Mouse (Mus musculus) c-Kit-negative CD71-positive TER-119-positive erythroid progenitor cells, embryonic 14.5 days (primary cell): ENCODE measurements around the gene Pdgfa.

Experiments
- DNase-seq: peaks from one replicate; pipeline ENCODE4 v3.0.0-alpha.2; 2013; ENCODE audit warnings: low read depth, low spot score

Pdgfa gene

GRCm38 (mm10) chr5:138997171-138997788 is at the start of gene Pdgfa:
TSS of gene Pdgfa (minus strand) at chr5:138997370.
- no peak for DNase-seq

- no peak for DNase-seq
Measured at GRCm38 (mm10) chr5:139046636-139047035, 49.5 kb upstream of the Pdgfa start.

DNA sequence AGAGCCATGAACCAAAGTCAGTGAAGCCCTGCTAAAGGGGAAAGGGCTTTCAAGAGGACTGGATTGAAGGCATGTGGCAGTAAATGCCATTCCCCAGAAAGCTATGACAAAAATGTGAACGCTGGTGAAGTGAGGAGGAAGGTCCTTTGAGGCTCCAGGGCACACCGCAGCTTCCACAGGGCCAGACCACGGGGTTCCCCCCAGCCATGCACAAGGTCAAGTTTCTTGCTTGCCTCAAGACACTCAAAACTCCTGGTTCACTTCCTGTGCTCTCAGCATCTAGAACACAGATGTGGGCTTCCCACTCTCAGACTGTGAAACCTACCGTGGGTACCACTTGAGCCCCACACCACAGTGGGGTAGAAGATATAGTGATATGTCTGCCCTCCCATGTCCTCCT is 46.4 kb upstream of the Pdgfa start:
- no peak for DNase-seq

DNA sequence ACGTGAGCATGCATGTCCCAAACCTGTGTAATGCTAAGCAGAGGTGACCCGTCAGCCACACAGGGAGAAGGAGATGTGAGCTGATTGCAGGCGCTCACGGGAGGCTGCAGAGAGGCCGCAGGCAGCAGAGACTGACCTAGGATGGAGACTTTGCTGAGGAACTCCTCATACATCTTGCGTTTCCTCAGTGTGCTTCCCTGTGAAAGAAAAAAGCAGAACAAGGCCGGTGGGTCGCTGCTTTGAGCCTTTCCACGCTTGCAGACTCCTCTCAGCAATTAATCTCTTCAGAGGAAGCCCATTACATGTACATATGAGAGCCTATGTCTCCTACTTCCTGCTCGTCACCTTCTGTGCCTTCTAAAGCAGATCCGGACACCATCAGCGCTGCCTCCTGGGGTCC is 45.1 kb upstream of the Pdgfa start:
- DNase-seq, result no peak

DNA sequence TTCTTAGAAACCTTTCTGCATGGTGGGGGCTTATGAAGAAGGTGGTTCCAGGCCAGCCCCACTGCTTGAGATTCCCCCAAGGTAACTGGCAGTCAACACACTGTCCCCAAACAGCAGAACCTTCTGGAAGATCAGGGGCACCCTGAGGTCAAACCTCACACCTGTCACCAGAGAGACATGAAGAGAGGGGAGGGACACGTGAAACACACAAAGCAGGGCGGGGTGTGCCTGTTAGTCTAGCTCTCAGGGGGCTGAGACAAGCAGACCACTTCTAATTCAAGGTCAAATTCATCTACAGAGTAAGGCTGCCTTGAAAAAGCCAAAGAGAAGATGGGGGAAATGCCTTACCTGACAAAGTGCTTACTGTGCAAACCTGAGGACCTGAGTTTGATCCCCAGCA is 38.0 kb upstream of the Pdgfa start:
- DNase-seq, result no peak

- DNase-seq, result no peak
Measured at GRCm38 (mm10) chr5:139034746-139035145, 37.6 kb upstream of the Pdgfa start.

- no peak for DNase-seq
Measured at GRCm38 (mm10) chr5:139033406-139034317, 36.5 kb upstream of the Pdgfa start.

GRCm38 (mm10) chr5:139027603-139028002 is 30.4 kb upstream of the Pdgfa start:
- DNase-seq, result no peak

GRCm38 (mm10) chr5:139024351-139025105 is 27.4 kb upstream of the Pdgfa start:
- no peak for DNase-seq

GRCm38 (mm10) chr5:139020595-139020994 is 23.4 kb upstream of the Pdgfa start:
- no peak for DNase-seq

DNA sequence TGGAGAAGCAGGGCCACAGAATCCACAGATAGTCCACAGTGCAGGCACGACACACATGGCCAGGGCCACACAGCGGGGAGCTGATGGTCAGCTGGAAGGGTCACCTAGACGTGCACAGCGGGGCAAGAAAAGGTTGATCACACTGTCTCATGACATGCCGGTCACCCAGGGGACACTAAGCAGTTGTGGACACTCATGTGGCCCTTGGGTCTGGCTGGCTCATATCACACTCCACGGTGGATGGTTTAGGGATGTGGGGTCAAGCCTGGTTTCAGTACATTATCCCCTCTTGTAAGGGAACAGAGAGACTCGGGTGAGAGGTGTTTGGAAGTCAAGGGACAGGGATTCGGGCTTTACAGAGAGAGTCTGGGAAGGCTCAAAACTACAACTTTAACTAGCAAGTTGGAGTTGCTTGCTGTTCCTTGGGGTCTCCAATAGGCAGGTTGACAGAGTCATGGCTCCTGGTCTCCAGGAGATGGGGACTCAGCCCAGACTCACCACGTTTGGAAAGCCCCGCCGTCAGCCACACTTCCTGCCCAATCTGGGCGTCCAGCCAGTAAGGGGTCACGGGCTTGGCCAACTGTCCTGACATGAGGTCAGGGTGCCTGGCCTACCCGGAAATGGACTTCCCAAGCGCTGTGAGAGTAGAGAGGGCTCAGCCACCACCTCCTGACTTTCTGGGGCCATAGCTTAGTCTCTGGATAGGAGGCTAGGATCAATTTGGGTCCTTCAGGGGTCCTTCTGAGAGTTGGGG is 20.4 kb upstream of the Pdgfa start:
- no peak for DNase-seq

- DNase-seq, result no peak
Measured at GRCm38 (mm10) chr5:139015097-139015496, 17.9 kb upstream of the Pdgfa start.

GRCm38 (mm10) chr5:139010649-139011048 is 13.5 kb upstream of the Pdgfa start:
- no peak for DNase-seq

DNA sequence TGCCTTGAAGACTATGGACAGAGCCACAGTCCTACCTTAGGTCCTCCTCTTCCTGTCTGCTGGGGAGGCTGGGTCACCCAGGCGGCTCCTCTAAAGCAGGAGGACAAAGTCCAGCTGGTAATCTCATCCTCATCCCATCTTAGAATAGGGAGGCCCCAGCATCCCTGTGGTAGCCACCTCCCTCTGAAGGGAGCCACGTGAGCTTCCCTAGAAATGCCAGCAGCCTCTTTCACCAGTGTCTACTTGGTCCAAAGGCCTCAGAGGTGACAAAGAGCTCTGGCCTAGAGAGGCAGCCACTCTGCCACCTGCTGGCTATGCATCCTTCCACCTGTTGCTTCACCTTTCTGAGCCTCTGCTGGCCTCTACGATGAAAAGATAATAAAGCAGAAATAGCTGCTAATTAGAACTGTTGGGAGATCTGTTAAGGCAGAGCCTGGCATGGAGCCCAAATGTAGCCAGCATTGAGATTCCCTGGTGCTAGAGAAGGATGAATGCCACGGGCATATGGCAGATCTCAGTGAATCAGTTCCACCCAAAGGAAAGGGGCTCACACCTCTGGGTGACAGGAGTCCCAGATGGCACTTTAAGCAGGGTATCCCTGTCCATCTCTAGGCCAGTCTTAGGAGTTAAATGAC is 10.1 kb upstream of the Pdgfa start:
- no peak for DNase-seq

DNA sequence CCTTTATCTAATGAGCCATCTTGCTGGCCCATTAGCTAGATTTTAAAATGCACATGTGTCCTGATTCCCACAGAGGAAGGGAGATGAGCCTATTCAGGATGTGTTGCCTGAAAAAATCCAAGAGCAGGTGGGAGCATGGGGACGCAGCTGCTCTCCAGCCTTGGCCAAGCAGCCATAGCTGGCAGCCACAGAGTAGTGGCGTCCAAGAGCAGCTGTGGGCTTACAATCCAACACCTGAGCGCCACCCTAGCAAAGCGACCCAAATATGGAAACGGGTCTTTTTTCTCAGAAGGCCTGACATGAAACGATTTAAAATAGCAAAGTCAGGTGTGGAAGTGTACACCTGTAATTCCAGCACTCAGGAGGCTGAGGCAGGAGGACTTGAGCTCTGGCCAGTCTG is 7.4 kb upstream of the Pdgfa start:
- no peak for DNase-seq

DNA sequence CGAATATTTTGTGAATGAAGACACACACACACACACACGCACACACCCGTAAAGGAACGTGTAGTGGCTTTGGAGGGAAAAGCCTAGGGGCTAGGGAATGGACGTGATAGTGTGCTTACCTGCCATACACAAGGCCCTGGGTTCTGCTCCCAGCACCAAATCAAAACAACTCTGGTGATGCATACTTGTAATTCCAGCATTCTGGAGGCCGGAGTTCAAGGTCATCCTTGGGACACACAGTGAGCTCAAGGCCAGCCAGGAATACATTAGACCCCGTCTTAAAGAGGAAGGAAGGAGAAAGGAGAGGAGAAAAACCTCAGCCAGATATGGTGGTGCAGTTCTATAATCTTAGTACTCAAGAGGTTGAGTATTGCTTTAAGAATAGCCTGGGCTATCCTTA is 2.5 kb upstream of the Pdgfa start:
- DNase-seq, result no peak

DNA sequence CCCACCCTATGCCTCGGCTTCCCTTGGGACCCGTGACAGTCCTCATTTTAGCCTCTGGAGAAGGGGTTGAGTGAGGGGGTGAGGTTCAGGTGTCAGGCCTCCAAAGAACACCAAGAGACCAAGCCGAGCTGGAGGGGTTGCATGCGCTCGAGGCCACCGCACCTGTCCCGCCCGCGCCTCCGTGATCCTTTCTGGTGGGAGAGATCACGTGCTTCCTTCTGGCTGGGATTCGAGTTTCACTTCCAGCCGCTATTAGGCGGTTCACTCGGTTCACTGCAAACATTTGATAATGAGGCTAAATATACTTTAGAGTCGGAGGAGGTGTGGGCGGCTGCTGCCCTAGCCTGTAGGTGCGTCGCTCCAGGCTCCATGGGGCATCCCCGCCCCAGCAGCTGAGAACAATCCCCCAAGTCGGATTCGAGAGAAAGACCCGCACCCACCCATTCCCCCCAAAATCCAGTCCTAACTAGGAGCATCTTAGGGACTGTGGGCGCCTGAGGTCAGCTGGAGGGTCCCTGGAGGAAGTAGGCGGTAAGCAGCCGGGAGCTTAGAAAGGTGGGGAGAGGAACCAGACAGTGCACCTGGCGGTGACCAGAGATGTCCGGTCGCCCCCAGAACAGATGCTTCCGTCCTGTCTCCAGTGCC is 888 bp upstream of the Pdgfa start:
- DNase-seq, result no peak

GRCm38 (mm10) chr5:138996322-138997073 is 672 bp downstream of the Pdgfa start:
- no peak for DNase-seq

GRCm38 (mm10) chr5:138995721-138996311 is 1.4 kb downstream of the Pdgfa start:
- no peak for DNase-seq
